Mouse (Mus musculus) lung, postnatal 0 days (tissue): Measurements from ENCODE around the gene Mon1b.

Experiments used
- CTCF ChIP-seq: IDR thresholded peaks from 2 replicates; pipeline ENCODE4 v1.5.1; 2016; ENCODE audit warnings: antibody characterized with exemption, mild to moderate bottlenecking
- EP300 ChIP-seq: IDR thresholded peaks from 2 replicates; pipeline ENCODE4 v1.6.1; 2016; ENCODE audit warnings: antibody characterized with exemption, mild to moderate bottlenecking, control low read depth

DNA sequence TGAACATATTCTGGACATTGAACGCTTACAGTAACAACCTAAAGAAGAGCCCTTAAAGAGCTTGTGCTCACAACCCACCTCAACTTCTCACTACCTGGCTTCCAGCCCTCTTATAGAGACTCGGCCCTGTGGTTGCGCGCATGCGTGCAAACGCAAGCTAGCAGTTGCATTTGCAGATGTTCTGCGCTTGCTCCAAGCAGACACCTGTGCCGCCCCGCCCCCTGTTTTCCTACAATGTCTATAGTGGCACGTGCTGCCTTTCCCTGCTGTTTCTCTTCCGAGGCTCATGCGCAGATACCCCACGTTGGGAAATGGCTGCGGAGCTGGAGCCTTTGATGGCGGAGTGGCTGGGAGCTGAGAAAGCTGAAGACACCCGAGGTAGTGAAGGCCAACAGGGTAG is 7.5 kb downstream of the Mon1b start, which contains the start of gene Syce1l:
- TF ChIP-seq CTCF (no peak), EP300 (no peak)
